Comparison of ENCODE assay signal across 9 mouse cellular contexts in genomic region chr5:73970024-73970628, GRCm38 (mm10).
A peak's percentile ranks its signal among the peaks of the same experiment; 100 is the strongest.
DNase-seq lines count a peak whose midpoint lies in the region; ATAC-seq lines count a peak whose summit lies in the region.
"Had no signal": no experiment of that assay in that cellular context is flagged by ENCODE, and none has a peak within 500 bp of the region (broad histone marks: within the 10 kb centered on the region; RNA-seq: fewer than 3 reads in every experiment).

No protein-coding gene starts in this region.

- no peak overlapping the region for H3K9ac ChIP-seq in midbrain, embryonic 15.5 days

- no peak overlapping the region for H3K27ac ChIP-seq in midbrain, embryonic 15.5 days

- no peaks in the 10 kb centered on the region for H3K4me1 ChIP-seq in midbrain, embryonic 15.5 days

- no peak overlapping the region for H3K4me2 ChIP-seq in midbrain, embryonic 15.5 days

- no peaks in the 10 kb centered on the region for H3K36me3 ChIP-seq in midbrain, embryonic 15.5 days (replicated peaks)

- H3K9me3 ChIP-seq in midbrain, embryonic 15.5 days = no peaks in the 10 kb centered on the region

- intact Hi-C loops in gastrocnemius, postnatal 36 days (cut with DNase I) = no loop called here
- intact Hi-C loops in heart, postnatal 36 days (cut with DNase I) = no loop called here
- intact Hi-C loops in left cerebral cortex, postnatal 14 days (cut with DNase I) = no loop called here

- 54% methylated on average over 7 of the region's 7 CpGs for WGBS in midbrain, embryonic 15.5 days

- H3K27me3 ChIP-seq in midbrain, embryonic 15.5 days (replicated peaks) = no peaks in the 10 kb centered on the region

- no peak for ATAC-seq in granulocyte monocyte progenitor cell, adult 5-6 weeks (replicated peaks; ENCODE audit: poor library complexity, severe bottlenecking)
- ATAC-seq in midbrain, embryonic 15.5 days (replicated peaks) = no peak
- ATAC-seq: hindbrain, embryonic 16.5 days had no signal

- DNase-seq in gastrocnemius, postnatal 10 days = peak; percentile 22
- DNase-seq in gastrocnemius, postnatal 36 days = no peak
- peak; percentile 39 for DNase-seq in adipocyte (ENCODE audit: low spot score)
- DNase-seq in heart, postnatal 36 days = peak; percentile 46 to 59
- DNase-seq in left cerebral cortex, postnatal 14 days (ENCODE audit: low spot score in 2 of 2) = peak; percentile 42 to 60
- no peak for DNase-seq in spleen, postnatal 14 days (ENCODE audit: low spot score in 2 of 2)

- no peak overlapping the region for H3K4me3 ChIP-seq in midbrain, embryonic 15.5 days

Comparison
In these comparisons a context has a peak if more than half of its experiments do, and no peak if none do; other contexts are left out.
1. DNase-seq: peak in gastrocnemius, postnatal 10 days (single experiment), adipocyte (single experiment), heart, postnatal 36 days (2 of 2) and left cerebral cortex, postnatal 14 days (2 of 2); none in gastrocnemius, postnatal 36 days (0 of 2) and spleen, postnatal 14 days (0 of 2).